Mouse (Mus musculus): Measurements from ENCODE around the gene Prmt3. TPM values are rescaled to one million over a fixed set of nuclear protein-coding genes. Genes with fewer than 3 reads are reported as not detected.
A peak's percentile ranks its signal among the peaks of the same experiment; 100 is the strongest.

The Prmt3 gene
- total and polyA plus RNA-seq, 3 experiments: 78.5 to 128 (median 112) TPM

- DNase-seq (ENCODE audit: low spot score): no peak
- H3K4me3 ChIP-seq (ENCODE audit: low read depth, low read length): no peak overlapping the region
- TF ChIP-seq CTCF (IDR thresholded peaks at IDR 0.05; ENCODE audit: low read depth, low read length) (peak; percentile 40), TAL1 (conservative IDR thresholded peaks at IDR 0.05; ENCODE audit: low read depth, low read length) (no peak)
- H3K27me3 ChIP-seq (ENCODE audit: insufficient read depth, low read length): no peaks in the 10 kb centered on the region
- peaks cover 95% of the 10 kb centered on the region for H3K36me3 ChIP-seq (replicated peaks)
- peaks cover 20% of the 10 kb centered on the region for H3K4me1 ChIP-seq (ENCODE audit: insufficient read depth, low read depth, low read length)
- no peaks in the 10 kb centered on the region for H3K9me3 ChIP-seq (replicated peaks)
- peak; percentile 40; the same call in 1 of the 2 replicates for ATAC-seq (ENCODE audit: extremely low read depth, insufficient number of reproducible peaks, low FRiP score, poor library complexity, severe bottlenecking)
Measured at GRCm38 (mm10) chr7:49786618-49787382, 8.7 kb downstream of the Prmt3 start.

GRCm38 (mm10) chr7:49787383-49787645, 9.2 kb downstream of the Prmt3 start:
- no peak for TF ChIP-seq GATA2 (IDR thresholded peaks at IDR 0.05; ENCODE audit: borderline replicate concordance, low read depth, low read length)
- TF ChIP-seq TAL1 (conservative IDR thresholded peaks at IDR 0.05; ENCODE audit: low read depth, low read length): no peak
- TF ChIP-seq GATA1 (IDR thresholded peaks at IDR 0.05; ENCODE audit: borderline replicate concordance, low read length): no peak
- TF ChIP-seq POLR2AphosphoS5 (IDR thresholded peaks at IDR 0.05; ENCODE audit: insufficient replicate concordance, low read depth, low read length): no peak
- TF ChIP-seq CTCF (IDR thresholded peaks at IDR 0.05; ENCODE audit: low read depth, low read length): no peak
- Histone ChIP-seq H3K9me3 (replicated peaks) (no peaks in the 10 kb centered on the region), H3K36me3 (replicated peaks) (peaks cover 93% of the 10 kb centered on the region), H3K27me3 (ENCODE audit: insufficient read depth, low read length) (no peaks in the 10 kb centered on the region), H3K4me3 (ENCODE audit: low read depth, low read length) (no peak overlapping the region), H3K4me1 (ENCODE audit: insufficient read depth, low read depth, low read length) (peaks cover 17% of the 10 kb centered on the region)
- ATAC-seq (ENCODE audit: extremely low read depth, insufficient number of reproducible peaks, low FRiP score, poor library complexity, severe bottlenecking) (no peak), DNase-seq (ENCODE audit: low spot score) (no peak)

GRCm38 (mm10) chr7:49794304-49794703, 16.2 kb downstream of the Prmt3 start:
- H3K27me3 ChIP-seq (ENCODE audit: insufficient read depth, low read length): no peaks in the 10 kb centered on the region
- H3K36me3 ChIP-seq (replicated peaks): peaks cover 94% of the 10 kb centered on the region
- H3K4me3 ChIP-seq (ENCODE audit: low read depth, low read length): no peak overlapping the region
- ATAC-seq (ENCODE audit: extremely low read depth, insufficient number of reproducible peaks, low FRiP score, poor library complexity, severe bottlenecking) (no peak), DNase-seq (ENCODE audit: low spot score) (no peak)
- peaks cover 7% of the 10 kb centered on the region for H3K4me1 ChIP-seq (ENCODE audit: insufficient read depth, low read depth, low read length)
- no peaks in the 10 kb centered on the region for H3K9me3 ChIP-seq (replicated peaks)
- TF ChIP-seq POLR2AphosphoS5 (IDR thresholded peaks at IDR 0.05; ENCODE audit: insufficient replicate concordance, low read depth, low read length): no peak
- no peak for TF ChIP-seq TAL1 (conservative IDR thresholded peaks at IDR 0.05; ENCODE audit: low read depth, low read length)
- TF ChIP-seq CTCF (IDR thresholded peaks at IDR 0.05; ENCODE audit: low read depth, low read length): no peak
- TF ChIP-seq GATA1 (IDR thresholded peaks at IDR 0.05; ENCODE audit: borderline replicate concordance, low read length): no peak
- no peak for TF ChIP-seq GATA2 (IDR thresholded peaks at IDR 0.05; ENCODE audit: borderline replicate concordance, low read depth, low read length)

- TF ChIP-seq TAL1 (conservative IDR thresholded peaks at IDR 0.05; ENCODE audit: low read depth, low read length) (no peak), CTCF (IDR thresholded peaks at IDR 0.05; ENCODE audit: low read depth, low read length) (no peak), POLR2AphosphoS5 (IDR thresholded peaks at IDR 0.05; ENCODE audit: insufficient replicate concordance, low read depth, low read length) (no peak), GATA1 (IDR thresholded peaks at IDR 0.05; ENCODE audit: borderline replicate concordance, low read length) (no peak), GATA2 (IDR thresholded peaks at IDR 0.05; ENCODE audit: borderline replicate concordance, low read depth, low read length) (no peak)
- ATAC-seq (ENCODE audit: extremely low read depth, insufficient number of reproducible peaks, low FRiP score, poor library complexity, severe bottlenecking): no peak
- H3K36me3 ChIP-seq (replicated peaks): peaks cover 93% of the 10 kb centered on the region
Measured at GRCm38 (mm10) chr7:49797171-49797570, 19.0 kb downstream of the Prmt3 start.

DNA sequence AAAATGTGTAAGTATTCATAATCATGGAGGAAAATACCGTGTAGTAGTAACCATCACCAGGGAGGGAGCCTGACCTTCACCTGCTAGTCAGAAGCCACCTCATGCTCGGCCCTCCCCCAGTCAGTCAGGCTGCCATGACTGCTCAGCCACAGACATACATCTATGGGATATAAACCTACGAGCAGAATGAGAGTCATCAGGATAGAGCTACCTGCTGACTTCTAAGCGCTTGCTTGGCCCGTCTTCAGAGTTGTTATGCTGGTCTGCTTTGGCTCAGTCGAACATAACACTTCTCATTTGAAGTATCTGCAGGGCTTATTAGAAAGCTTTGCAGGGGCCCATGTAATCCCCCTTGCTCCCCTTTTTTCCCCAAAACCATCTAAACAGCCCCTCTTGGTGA, 25.4 kb downstream of the Prmt3 start:
- ATAC-seq (ENCODE audit: extremely low read depth, insufficient number of reproducible peaks, low FRiP score, poor library complexity, severe bottlenecking): no peak
- H3K36me3 ChIP-seq (replicated peaks): peaks cover 74% of the 10 kb centered on the region
- H3K9me3 ChIP-seq (replicated peaks): no peaks in the 10 kb centered on the region
- H3K4me1 ChIP-seq (ENCODE audit: insufficient read depth, low read depth, low read length): peaks cover 50% of the 10 kb centered on the region
- no peaks in the 10 kb centered on the region for H3K27me3 ChIP-seq (ENCODE audit: insufficient read depth, low read length)
- H3K4me3 ChIP-seq (ENCODE audit: low read depth, low read length): no peak overlapping the region
- TF ChIP-seq GATA2 (IDR thresholded peaks at IDR 0.05; ENCODE audit: borderline replicate concordance, low read depth, low read length) (no peak), TAL1 (conservative IDR thresholded peaks at IDR 0.05; ENCODE audit: low read depth, low read length) (no peak), CTCF (IDR thresholded peaks at IDR 0.05; ENCODE audit: low read depth, low read length) (no peak), GATA1 (IDR thresholded peaks at IDR 0.05; ENCODE audit: borderline replicate concordance, low read length) (no peak), POLR2AphosphoS5 (IDR thresholded peaks at IDR 0.05; ENCODE audit: insufficient replicate concordance, low read depth, low read length) (no peak)
- DNase-seq (ENCODE audit: low spot score): no peak

More at GRCm38 (mm10) chr7:49797171-49797570, 19.0 kb downstream of the Prmt3 start:
- peaks cover 7% of the 10 kb centered on the region for H3K4me1 ChIP-seq (ENCODE audit: insufficient read depth, low read depth, low read length)
- H3K4me3 ChIP-seq (ENCODE audit: low read depth, low read length): no peak overlapping the region
- no peaks in the 10 kb centered on the region for H3K27me3 ChIP-seq (ENCODE audit: insufficient read depth, low read length)
- no peak for DNase-seq (ENCODE audit: low spot score)
- no peaks in the 10 kb centered on the region for H3K9me3 ChIP-seq (replicated peaks)

DNA sequence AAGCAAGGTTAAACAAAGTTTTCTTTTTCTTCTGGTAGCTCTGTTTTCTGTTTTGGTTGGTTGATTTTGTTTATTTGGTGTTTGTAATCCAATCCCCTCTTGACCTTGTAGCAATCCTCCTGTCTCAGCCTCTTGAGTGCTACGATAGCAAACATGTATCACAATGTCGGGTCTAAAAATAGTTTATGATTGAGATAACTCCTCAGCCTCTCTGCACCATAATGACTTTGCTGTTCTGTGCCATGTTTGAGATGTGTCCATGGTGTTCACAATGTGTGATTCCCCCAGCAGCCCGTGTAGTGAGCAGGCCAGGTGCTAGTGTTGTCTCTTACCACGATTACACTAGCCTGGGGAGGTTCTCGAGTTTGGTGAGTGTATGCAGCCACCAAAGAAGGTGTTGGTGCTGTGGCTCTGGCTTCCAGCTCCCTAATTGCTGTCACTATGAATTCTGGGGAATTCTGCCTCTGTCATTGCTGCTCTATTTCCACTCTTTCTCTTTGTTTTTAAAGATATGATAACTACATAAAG, 26.6 kb downstream of the Prmt3 start:
- H3K27me3 ChIP-seq (ENCODE audit: insufficient read depth, low read length): no peaks in the 10 kb centered on the region
- no peak overlapping the region for H3K4me3 ChIP-seq (ENCODE audit: low read depth, low read length)
- DNase-seq (ENCODE audit: low spot score): no peak
- peaks cover 50% of the 10 kb centered on the region for H3K4me1 ChIP-seq (ENCODE audit: insufficient read depth, low read depth, low read length)
- no peak for ATAC-seq (ENCODE audit: extremely low read depth, insufficient number of reproducible peaks, low FRiP score, poor library complexity, severe bottlenecking)
- TF ChIP-seq CTCF (IDR thresholded peaks at IDR 0.05; ENCODE audit: low read depth, low read length): no peak
- H3K9me3 ChIP-seq (replicated peaks): no peaks in the 10 kb centered on the region
- peaks cover 75% of the 10 kb centered on the region for H3K36me3 ChIP-seq (replicated peaks)
